Mouse (Mus musculus): Measurements from ENCODE around the gene Zbtb4. TPM values are rescaled to one million over a fixed set of nuclear protein-coding genes. Genes with fewer than 3 reads are reported as not detected.

The Zbtb4 gene
- polyA plus RNA-seq, 1 experiment from 2014 or later = 2.0 TPM

DNA sequence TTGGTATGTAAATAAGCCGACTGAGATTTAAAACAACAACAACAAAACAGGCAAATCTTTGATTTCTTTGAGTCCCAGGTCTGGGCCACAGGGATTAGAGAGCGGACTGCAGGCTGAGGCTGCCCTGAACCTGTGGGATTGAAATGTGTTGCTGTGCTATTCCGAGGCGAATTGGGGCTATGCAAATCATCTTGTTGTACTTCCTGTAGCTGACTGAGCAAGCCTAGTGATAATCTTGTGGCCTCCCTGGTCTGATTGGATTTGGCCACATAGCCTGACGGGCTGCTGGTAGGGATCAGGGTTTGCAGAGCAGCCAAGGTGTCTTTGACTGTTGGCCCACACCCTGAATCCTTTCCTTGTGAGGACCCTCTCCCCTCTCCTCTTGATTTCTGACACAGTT, 9.2 kb downstream of the Zbtb4 start:
- peaks cover 16% of the 10 kb centered on the region for H3K4me1 ChIP-seq (ENCODE audit: control insufficient read depth, insufficient read depth, low read length)
- no peak overlapping the region for H3K9ac ChIP-seq (ENCODE audit: low read depth, low read length)
- H3K27ac ChIP-seq (ENCODE audit: low read depth, low read length) = no peak overlapping the region
- H3K36me3 ChIP-seq (ENCODE audit: control insufficient read depth, insufficient read depth, low read length) = 0 out of 2 replicates have a peak, but pooled peaks cover 2% of the 10 kb centered on the region
- no peak overlapping the region for H3K4me2 ChIP-seq (replicated peaks; ENCODE audit: low read depth, low read length)
- no peaks in the 10 kb centered on the region for H3K9me3 ChIP-seq (ENCODE audit: control insufficient read depth, low read length)
- H3K4me3 ChIP-seq (ENCODE audit: low read length) = no peak overlapping the region
- 71% methylated on average over 5 of the region's 5 CpGs for WGBS
- H3K27me3 ChIP-seq (ENCODE audit: control insufficient read depth, insufficient read depth, low read length) = peaks cover 4% of the 10 kb centered on the region; the same call in 1 of the 2 replicates
- no peak for ATAC-seq (ENCODE audit: low FRiP score, low TSS enrichment)

DNA sequence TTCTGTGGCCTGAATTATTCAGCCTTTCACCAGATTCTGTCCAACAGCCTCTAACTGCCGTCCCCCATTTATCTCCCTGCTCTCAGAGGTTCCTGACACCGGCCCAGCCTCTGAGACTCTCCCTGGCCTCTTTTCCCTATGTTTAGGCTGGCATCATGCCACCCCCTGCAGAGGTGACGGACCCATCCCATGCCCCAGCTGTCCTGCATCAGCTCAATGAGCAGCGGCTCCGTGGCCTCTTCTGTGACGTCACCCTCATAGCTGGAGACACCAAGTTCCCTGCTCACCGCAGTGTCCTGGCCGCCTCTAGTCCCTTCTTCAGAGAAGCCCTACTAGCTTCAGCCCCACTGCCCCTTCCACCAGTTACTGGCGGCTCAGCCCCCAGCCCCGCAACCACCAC, 10.0 kb downstream of the Zbtb4 start:
- Histone ChIP-seq H3K4me3 (ENCODE audit: low read length) (no peak overlapping the region), H3K9ac (ENCODE audit: low read depth, low read length) (no peak overlapping the region), H3K36me3 (ENCODE audit: control insufficient read depth, insufficient read depth, low read length) (0 out of 2 replicates have a peak, but pooled peaks cover 2% of the 10 kb centered on the region), H3K27me3 (ENCODE audit: control insufficient read depth, insufficient read depth, low read length) (peaks cover 4% of the 10 kb centered on the region; the same call in 1 of the 2 replicates), H3K4me2 (replicated peaks; ENCODE audit: low read depth, low read length) (no peak overlapping the region), H3K9me3 (ENCODE audit: control insufficient read depth, low read length) (no peaks in the 10 kb centered on the region), H3K27ac (ENCODE audit: low read depth, low read length) (no peak overlapping the region), H3K4me1 (ENCODE audit: control insufficient read depth, insufficient read depth, low read length) (peaks cover 16% of the 10 kb centered on the region)
- ATAC-seq (ENCODE audit: low FRiP score, low TSS enrichment) = no peak
- WGBS = 64% methylated on average over 10 of the region's 10 CpGs

DNA sequence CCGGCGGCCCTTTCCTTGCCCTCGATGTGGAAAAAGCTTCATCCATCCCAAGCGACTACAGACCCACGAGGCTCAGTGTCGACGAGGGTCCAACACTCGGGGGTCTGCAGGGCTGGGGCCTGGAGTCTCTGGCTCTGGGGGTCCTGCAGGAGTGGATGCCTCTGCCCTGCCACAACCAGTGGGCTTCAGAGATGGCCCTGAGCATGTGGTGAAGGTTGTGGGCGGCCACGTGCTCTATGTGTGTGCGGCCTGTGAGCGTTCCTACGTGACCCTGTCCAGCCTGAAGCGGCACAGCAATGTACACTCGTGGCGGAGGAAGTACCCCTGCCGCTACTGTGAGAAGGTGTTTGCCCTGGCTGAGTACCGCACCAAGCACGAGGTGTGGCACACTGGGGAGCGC, 10.8 kb downstream of the Zbtb4 start:
- Histone ChIP-seq H3K27me3 (ENCODE audit: control insufficient read depth, insufficient read depth, low read length) (peaks cover 4% of the 10 kb centered on the region; the same call in 1 of the 2 replicates), H3K9ac (ENCODE audit: low read depth, low read length) (no peak overlapping the region), H3K4me1 (ENCODE audit: control insufficient read depth, insufficient read depth, low read length) (peaks cover 16% of the 10 kb centered on the region), H3K4me2 (replicated peaks; ENCODE audit: low read depth, low read length) (no peak overlapping the region), H3K36me3 (ENCODE audit: control insufficient read depth, insufficient read depth, low read length) (0 out of 2 replicates have a peak, but pooled peaks cover 2% of the 10 kb centered on the region), H3K27ac (ENCODE audit: low read depth, low read length) (no peak overlapping the region), H3K9me3 (ENCODE audit: control insufficient read depth, low read length) (no peaks in the 10 kb centered on the region), H3K4me3 (ENCODE audit: low read length) (no peak overlapping the region)
- 90% methylated on average over 20 of the region's 20 CpGs for WGBS
- ATAC-seq (ENCODE audit: low FRiP score, low TSS enrichment) = no peak

DNA sequence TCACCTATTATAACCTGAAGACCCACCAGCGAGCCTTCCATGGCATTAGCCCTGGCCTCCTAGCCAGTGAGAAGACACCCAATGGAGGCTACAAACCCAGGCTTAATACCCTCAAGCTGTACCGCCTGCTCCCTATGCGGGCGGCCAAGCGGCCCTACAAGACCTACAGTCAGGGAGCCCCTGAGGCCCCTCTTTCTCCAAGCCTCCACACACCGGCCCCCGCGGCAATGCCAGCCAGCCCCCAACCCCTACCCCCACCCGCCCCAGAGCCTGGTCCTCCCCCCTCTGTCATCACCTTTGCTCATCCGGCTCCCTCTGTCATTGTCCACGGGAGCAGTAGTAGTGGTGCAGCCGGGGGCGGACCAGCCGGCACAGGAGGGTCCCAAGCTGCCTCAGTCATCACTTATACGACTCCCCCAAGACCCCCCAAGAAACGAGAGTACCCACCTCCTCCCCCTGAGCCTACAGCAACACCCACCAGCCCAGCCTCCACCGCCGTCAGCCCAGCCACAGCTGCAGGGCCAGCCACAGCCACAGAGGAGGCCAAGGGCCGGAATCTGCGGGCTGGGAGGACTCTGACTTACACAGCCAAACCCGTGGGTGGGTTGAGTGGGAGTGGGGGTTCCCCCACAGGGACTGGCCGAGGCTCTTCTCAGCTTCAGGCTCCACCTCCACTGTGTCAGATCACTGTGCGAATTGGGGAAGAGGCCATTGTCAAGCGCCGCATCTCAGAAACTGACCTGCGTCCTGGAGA, 12.0 kb downstream of the Zbtb4 start:
- H3K4me2 ChIP-seq (replicated peaks; ENCODE audit: low read depth, low read length) = no peak overlapping the region
- H3K36me3 ChIP-seq (ENCODE audit: control insufficient read depth, insufficient read depth, low read length) = 0 out of 2 replicates have a peak, but pooled peaks cover 2% of the 10 kb centered on the region
- H3K4me3 ChIP-seq (ENCODE audit: low read length) = no peak overlapping the region
- no peak overlapping the region for H3K9ac ChIP-seq (ENCODE audit: low read depth, low read length)
- no peaks in the 10 kb centered on the region for H3K9me3 ChIP-seq (ENCODE audit: control insufficient read depth, low read length)
- WGBS = 51% methylated on average over 26 of the region's 26 CpGs
- no peak overlapping the region for H3K27ac ChIP-seq (ENCODE audit: low read depth, low read length)
- peak; percentile 54; the same call in 1 of the 2 replicates for ATAC-seq (ENCODE audit: low FRiP score, low TSS enrichment)
- H3K4me1 ChIP-seq (ENCODE audit: control insufficient read depth, insufficient read depth, low read length) = peaks cover 16% of the 10 kb centered on the region
- H3K27me3 ChIP-seq (ENCODE audit: control insufficient read depth, insufficient read depth, low read length) = peaks cover 4% of the 10 kb centered on the region; the same call in 1 of the 2 replicates

DNA sequence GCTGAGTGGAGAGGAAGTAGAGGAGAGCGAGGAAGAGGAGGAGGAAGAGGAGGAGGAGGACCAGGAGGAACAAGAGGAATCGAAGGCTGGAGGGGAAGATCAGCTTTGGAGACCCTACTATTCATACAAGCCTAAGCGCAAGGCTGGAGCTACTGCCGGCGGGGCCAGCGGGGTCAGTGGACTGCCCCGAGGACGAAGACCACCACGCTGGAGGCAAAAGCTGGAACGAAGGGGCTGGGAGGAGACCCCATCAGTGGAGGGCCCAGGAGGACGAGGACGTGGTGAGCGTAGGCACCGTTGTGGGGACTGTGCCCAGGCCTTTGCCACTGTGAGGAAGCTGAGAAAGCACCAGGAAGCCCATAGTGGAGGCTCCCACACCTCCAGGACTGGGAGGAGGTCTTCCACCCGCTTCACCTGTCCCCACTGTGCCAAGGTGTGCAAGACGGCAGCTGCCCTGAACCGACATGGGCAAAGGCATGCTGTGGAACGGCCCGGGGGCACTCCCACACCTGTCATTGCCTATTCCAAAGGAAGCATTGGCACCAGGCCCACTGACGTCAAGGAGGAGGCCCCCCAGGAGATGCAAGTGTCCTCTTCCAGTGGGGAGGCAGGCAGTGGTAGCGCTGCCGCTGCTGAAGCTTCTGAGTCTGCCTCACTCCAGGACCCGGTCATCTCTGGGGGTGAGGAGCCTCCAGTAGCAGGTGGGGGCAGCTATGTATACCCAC, 12.7 kb downstream of the Zbtb4 start:
- Histone ChIP-seq H3K36me3 (ENCODE audit: control insufficient read depth, insufficient read depth, low read length) (0 out of 2 replicates have a peak, but pooled peaks cover 2% of the 10 kb centered on the region), H3K9ac (ENCODE audit: low read depth, low read length) (no peak overlapping the region)

DNA sequence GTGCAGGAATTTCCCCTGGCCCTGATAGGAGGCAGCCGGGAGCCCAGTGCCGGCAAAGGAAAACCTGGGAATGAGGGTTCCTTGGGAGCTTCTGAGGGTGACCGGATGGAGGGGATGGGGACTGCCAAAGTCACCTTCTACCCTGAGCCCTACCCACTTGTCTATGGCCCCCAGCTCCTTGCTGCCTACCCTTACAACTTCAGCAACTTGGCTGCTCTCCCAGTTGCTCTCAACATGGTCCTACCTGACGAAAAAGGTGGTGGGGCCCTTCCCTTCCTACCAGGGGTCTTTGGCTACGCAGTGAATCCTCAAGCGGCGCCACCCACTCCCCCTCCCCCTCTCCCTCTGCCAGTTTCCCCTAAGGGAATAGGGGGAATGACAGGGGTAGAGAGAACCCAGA, 13.3 kb downstream of the Zbtb4 start:
- no peak overlapping the region for H3K9ac ChIP-seq (ENCODE audit: low read depth, low read length)
- H3K27me3 ChIP-seq (ENCODE audit: control insufficient read depth, insufficient read depth, low read length) = peaks cover 4% of the 10 kb centered on the region; the same call in 1 of the 2 replicates
- H3K36me3 ChIP-seq (ENCODE audit: control insufficient read depth, insufficient read depth, low read length) = 0 out of 2 replicates have a peak, but pooled peaks cover 2% of the 10 kb centered on the region
- peaks cover 16% of the 10 kb centered on the region for H3K4me1 ChIP-seq (ENCODE audit: control insufficient read depth, insufficient read depth, low read length)
- H3K9me3 ChIP-seq (ENCODE audit: control insufficient read depth, low read length) = no peaks in the 10 kb centered on the region
- no peak for ATAC-seq (ENCODE audit: low FRiP score, low TSS enrichment)
- H3K4me2 ChIP-seq (replicated peaks; ENCODE audit: low read depth, low read length) = no peak overlapping the region
- H3K4me3 ChIP-seq (ENCODE audit: low read length) = no peak overlapping the region
- H3K27ac ChIP-seq (ENCODE audit: low read depth, low read length) = no peak overlapping the region
- 64% methylated on average over 7 of the region's 7 CpGs for WGBS

More for the DNA sequence above, 12.7 kb downstream of the Zbtb4 start:
- Histone ChIP-seq H3K4me1 (ENCODE audit: control insufficient read depth, insufficient read depth, low read length) (peaks cover 16% of the 10 kb centered on the region), H3K9me3 (ENCODE audit: control insufficient read depth, low read length) (no peaks in the 10 kb centered on the region), H3K27ac (ENCODE audit: low read depth, low read length) (no peak overlapping the region), H3K4me3 (ENCODE audit: low read length) (no peak overlapping the region), H3K27me3 (ENCODE audit: control insufficient read depth, insufficient read depth, low read length) (peaks cover 4% of the 10 kb centered on the region; the same call in 1 of the 2 replicates), H3K4me2 (replicated peaks; ENCODE audit: low read depth, low read length) (no peak overlapping the region)
- ATAC-seq (ENCODE audit: low FRiP score, low TSS enrichment) = no peak
- 69% methylated on average over 21 of the region's 23 CpGs for WGBS

DNA sequence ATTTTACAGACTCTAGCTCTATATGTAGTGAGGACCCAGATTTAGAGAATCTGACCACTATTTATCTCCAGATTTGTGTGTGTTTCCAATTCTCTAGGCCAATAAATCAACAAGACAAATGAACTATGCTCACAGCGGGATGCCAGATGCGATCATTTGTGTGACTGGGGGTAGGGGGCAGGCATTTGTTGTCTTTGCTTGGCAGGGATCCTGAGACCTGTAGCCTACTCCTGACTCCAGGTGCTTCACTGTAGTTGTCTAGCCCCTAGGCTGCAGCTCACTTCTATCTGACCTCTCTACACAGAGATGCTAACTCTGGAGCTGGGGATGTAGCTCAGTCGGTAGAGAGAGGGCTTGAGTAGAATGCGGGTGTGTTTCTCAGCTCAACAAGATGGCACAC, 16.1 kb downstream of the Zbtb4 start:
- no peak overlapping the region for H3K9ac ChIP-seq (ENCODE audit: low read depth, low read length)
- H3K4me3 ChIP-seq (ENCODE audit: low read length) = no peak overlapping the region
- H3K4me2 ChIP-seq (replicated peaks; ENCODE audit: low read depth, low read length) = no peak overlapping the region
- no peaks in the 10 kb centered on the region for H3K9me3 ChIP-seq (ENCODE audit: control insufficient read depth, low read length)
- peaks cover 4% of the 10 kb centered on the region; the same call in 1 of the 2 replicates for H3K27me3 ChIP-seq (ENCODE audit: control insufficient read depth, insufficient read depth, low read length)
- H3K4me1 ChIP-seq (ENCODE audit: control insufficient read depth, insufficient read depth, low read length) = peaks cover 14% of the 10 kb centered on the region
- no peak for ATAC-seq (ENCODE audit: low FRiP score, low TSS enrichment)
- WGBS = 24% methylated on average over 4 of the region's 4 CpGs
- H3K27ac ChIP-seq (ENCODE audit: low read depth, low read length) = no peak overlapping the region
- H3K36me3 ChIP-seq (ENCODE audit: control insufficient read depth, insufficient read depth, low read length) = 0 out of 2 replicates have a peak, but pooled peaks cover 2% of the 10 kb centered on the region

DNA sequence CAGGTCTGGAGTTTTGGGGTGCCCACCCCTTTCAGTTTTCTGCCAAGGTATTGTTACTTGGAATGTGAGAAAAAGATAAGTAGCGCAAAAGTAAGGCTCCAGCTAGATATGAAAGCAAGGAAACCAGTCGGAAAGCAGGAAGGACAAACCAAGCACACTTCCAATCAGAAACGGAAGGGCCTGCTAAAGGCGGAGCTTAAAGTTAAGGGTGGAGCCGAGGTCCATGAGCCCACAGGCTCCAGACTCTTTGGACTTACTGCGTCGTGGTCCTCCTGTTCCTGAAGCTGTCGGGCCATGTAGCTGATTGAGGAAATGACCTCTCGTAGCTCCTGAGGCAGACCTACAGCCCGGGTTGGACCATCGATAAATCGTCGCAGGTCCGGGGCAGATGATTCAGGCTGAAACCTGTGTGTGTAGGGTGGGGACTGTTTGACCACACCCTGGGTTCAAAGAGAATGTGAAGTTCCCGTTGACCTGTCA, 19.1 kb downstream of the Zbtb4 start:
- WGBS = 36% methylated on average over 15 of the region's 15 CpGs
- Histone ChIP-seq H3K4me2 (replicated peaks; ENCODE audit: low read depth, low read length) (peak overlapping the region; percentile 32), H3K36me3 (ENCODE audit: control insufficient read depth, insufficient read depth, low read length) (no peaks in the 10 kb centered on the region), H3K27me3 (ENCODE audit: control insufficient read depth, insufficient read depth, low read length) (no peaks in the 10 kb centered on the region), H3K4me3 (ENCODE audit: low read length) (no peak overlapping the region), H3K27ac (ENCODE audit: low read depth, low read length) (no peak overlapping the region), H3K9me3 (ENCODE audit: control insufficient read depth, low read length) (no peaks in the 10 kb centered on the region), H3K9ac (ENCODE audit: low read depth, low read length) (no peak overlapping the region), H3K4me1 (ENCODE audit: control insufficient read depth, insufficient read depth, low read length) (no peaks in the 10 kb centered on the region)
- no peak for ATAC-seq (ENCODE audit: low FRiP score, low TSS enrichment)
